Comparison of ENCODE assay signal across 8 mouse cellular contexts in the genomic region with DNA sequence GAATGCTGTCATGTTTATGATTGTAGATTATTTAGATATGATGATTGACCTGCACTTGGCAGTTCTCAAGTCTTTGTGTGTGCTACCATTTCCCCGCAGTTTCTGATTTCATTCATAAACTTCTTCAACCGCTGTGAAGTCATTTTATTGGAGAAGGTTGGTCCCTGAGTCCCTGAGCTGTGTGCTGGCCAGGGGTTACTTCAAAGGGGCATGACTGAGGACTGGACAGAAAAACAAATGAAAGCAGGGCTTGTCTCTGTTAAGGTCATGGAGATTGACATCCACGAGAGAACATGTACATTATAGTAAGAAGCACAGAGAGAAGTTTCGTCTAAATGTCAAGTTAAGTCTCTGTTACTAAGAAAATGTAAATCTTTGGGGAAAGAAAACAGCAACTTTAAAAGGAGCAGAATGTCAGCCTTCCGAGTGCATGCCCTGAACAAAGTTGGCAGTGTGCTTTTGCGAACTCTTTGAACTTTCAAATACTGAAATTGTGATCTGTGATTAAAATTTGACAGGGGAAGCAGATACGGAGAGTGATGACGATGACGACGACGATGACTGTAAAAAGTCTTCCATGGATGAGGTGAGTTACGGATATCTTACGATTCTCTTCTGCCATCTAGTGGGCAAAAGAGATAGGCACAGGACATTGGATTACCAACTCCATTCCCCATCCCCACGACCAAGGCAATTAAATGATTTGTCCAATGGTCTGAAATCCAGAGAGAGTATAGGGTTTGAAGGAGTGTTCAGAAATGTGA.
DNase-seq lines count a peak whose midpoint lies in the region; ATAC-seq and TF ChIP-seq lines count a peak whose summit lies in the region.

No protein-coding gene starts in this region.

- DNase-seq in A20 (ENCODE audit: low read depth, low spot score) (peak; percentile 29), MN1 (ENCODE audit: low spot score) (peak; percentile 60)
- peak; percentile 29 to 61 for DNase-seq in cerebellum, postnatal 25 days
- DNase-seq in left cerebral cortex, postnatal 14 days (ENCODE audit: low spot score in 2 of 2) = peak; percentile 77 to 78
- peak; percentile 92 for DNase-seq in midbrain, embryonic 14.5 days
- DNase-seq in yolk sac, embryonic 10.5 days (ENCODE audit: low spot score) = peak; percentile 11

- ATAC-seq in granulocyte monocyte progenitor cell, adult 5-6 weeks (replicated peaks; ENCODE audit: poor library complexity, severe bottlenecking) = peak; percentile 94
- 0 out of 2 replicates have a peak, but pooled peaks have one; percentile 41 for ATAC-seq in intestine, postnatal 0 days
- peak; percentile 77; the same call in 1 of the 2 replicates for ATAC-seq in midbrain, embryonic 14.5 days (ENCODE audit: low FRiP score, low TSS enrichment)

- H3K36me3 ChIP-seq in intestine, postnatal 0 days (ENCODE audit: control insufficient read depth, insufficient read depth) = no peaks in the 10 kb centered on the region
- H3K36me3 ChIP-seq in midbrain, embryonic 14.5 days (ENCODE audit: control insufficient read depth, insufficient read depth, low read length) = no peaks in the 10 kb centered on the region

- H3K27ac ChIP-seq in intestine, postnatal 0 days (ENCODE audit: low read depth, low read length) = no peak overlapping the region
- H3K27ac ChIP-seq in midbrain, embryonic 14.5 days (replicated peaks; ENCODE audit: low read depth, low read length) = no peak overlapping the region

- intact Hi-C loops in left cerebral cortex, postnatal 14 days (cut with DNase I) = loop anchor here (5.0 kb wide), 2 partner anchors 648 to 783 kb away; no protein-coding TSS in a partner anchor

- WGBS in intestine, postnatal 0 days = 11% methylated on average over 14 of the region's 14 CpGs
- 10% methylated on average over 14 of the region's 14 CpGs for WGBS in midbrain, embryonic 14.5 days

- no peak overlapping the region for H3K9ac ChIP-seq in intestine, postnatal 0 days (ENCODE audit: low read depth, low read length)
- no peak overlapping the region for H3K9ac ChIP-seq in midbrain, embryonic 14.5 days (replicated peaks; ENCODE audit: low read length)

- no peaks in the 10 kb centered on the region for H3K4me1 ChIP-seq in intestine, postnatal 0 days (replicated peaks; ENCODE audit: control insufficient read depth, insufficient read depth, low read length)
- H3K4me1 ChIP-seq in midbrain, embryonic 14.5 days (ENCODE audit: control insufficient read depth, insufficient read depth, low read length) = no peaks in the 10 kb centered on the region

- peak; percentile 91 for TF ChIP-seq CTCF in intestine, postnatal 0 days (IDR thresholded peaks at IDR 0.05; ENCODE audit: low read depth)

- H3K4me3 ChIP-seq in intestine, postnatal 0 days (ENCODE audit: low read depth, low read length) = no peak overlapping the region
- H3K4me3 ChIP-seq in midbrain, embryonic 14.5 days (replicated peaks; ENCODE audit: low read depth, low read length) = no peak overlapping the region

- no peak overlapping the region; the same call in 1 of the 2 replicates for H3K4me2 ChIP-seq in intestine, postnatal 0 days (replicated peaks; ENCODE audit: low read depth)
- peak overlapping the region; percentile 50 for H3K4me2 ChIP-seq in midbrain, embryonic 14.5 days (ENCODE audit: low read length)

- no peaks in the 10 kb centered on the region for H3K9me3 ChIP-seq in intestine, postnatal 0 days (ENCODE audit: control insufficient read depth)
- no peaks in the 10 kb centered on the region for H3K9me3 ChIP-seq in midbrain, embryonic 14.5 days (ENCODE audit: control insufficient read depth, low read length)

- no peaks in the 10 kb centered on the region for H3K27me3 ChIP-seq in intestine, postnatal 0 days (replicated peaks; ENCODE audit: control insufficient read depth, insufficient read depth, low read length)
- H3K27me3 ChIP-seq in midbrain, embryonic 14.5 days (ENCODE audit: control insufficient read depth, insufficient read depth, low read length) = no peaks in the 10 kb centered on the region

Comparison
In these comparisons a context has a peak if more than half of its experiments do, and no peak if none do; other contexts are left out.
1. DNase-seq: peak in every context shown above with its lines; median percentile 92 in midbrain, embryonic 14.5 days; 78 in left cerebral cortex, postnatal 14 days; 60 in MN1; 45 in cerebellum, postnatal 25 days; 29 in A20; 11 in yolk sac, embryonic 10.5 days.
2. ATAC-seq: peak in every context shown above with its lines; median percentile 94 in granulocyte monocyte progenitor cell, adult 5-6 weeks; 77 in midbrain, embryonic 14.5 days; 41 in intestine, postnatal 0 days.